Mouse (Mus musculus) heart, adult 2 months (tissue): ENCODE data around the gene Cpne4.

Source experiments
- CTCF ChIP-seq: fragments of 200-600 bp; IDR thresholded peaks from 2 replicates; pipeline ENCODE4 v1.8.1; 2022; ENCODE audit warnings: antibody characterized with exemption, mild to moderate bottlenecking, moderate library complexity
- EP300 ChIP-seq: fragments of 200-500 bp; IDR thresholded peaks from 2 replicates; pipeline ENCODE4 v1.6.1; 2011; ENCODE audit warnings: low read depth, low read length, control low read depth; ENCODE audit not compliant: insufficient read depth
- POLR2A ChIP-seq: fragments of 200-500 bp; IDR thresholded peaks from 2 replicates; pipeline ENCODE4 v1.6.1; 2011; ENCODE audit warnings: mild to moderate bottlenecking, low read depth, low read length, control low read depth; ENCODE audit not compliant: insufficient read depth

GRCm38 (mm10) chr9:104853701-104854100 is 306.6 kb downstream of the Cpne4 start:
- TF ChIP-seq POLR2A (no peak), CTCF (no peak), EP300 (no peak)
